Mouse (Mus musculus): ENCODE measurements around the gene Rflna. TPM values are rescaled to one million over a fixed set of nuclear protein-coding genes. Genes with fewer than 3 reads are reported as not detected.

Rflna gene
- polyA plus RNA-seq, 1 experiment from 2014 or later: 6.8 TPM

DNA sequence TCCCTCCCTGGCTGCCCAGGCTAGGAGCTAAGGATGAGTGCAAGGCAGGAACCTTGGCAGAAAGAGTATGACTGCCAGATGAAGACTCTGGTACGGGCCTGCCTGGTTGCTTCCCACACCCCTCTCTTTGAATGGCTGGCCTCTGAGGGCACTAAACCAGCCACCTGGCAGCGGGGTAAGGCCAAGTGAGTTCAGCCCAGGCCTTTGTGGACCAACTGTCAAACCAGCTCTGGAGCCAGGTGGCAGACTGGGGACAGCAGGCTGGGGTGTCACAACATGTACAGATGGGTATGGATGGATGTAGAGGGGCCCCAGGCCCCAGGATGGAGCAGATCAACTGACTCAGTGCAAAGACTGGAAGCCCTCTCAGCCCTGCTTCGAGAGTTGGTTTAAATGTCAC lies 12.0 kb downstream of the Rflna start:
- Histone ChIP-seq H3K9me3 (replicated peaks) (no peaks in the 10 kb centered on the region), H3K27me3 (ENCODE audit: low read depth, poor library complexity, severe bottlenecking) (no peaks in the 10 kb centered on the region), H3K4me1 (no peaks in the 10 kb centered on the region), H3K4me3 (no peak overlapping the region), H3K27ac (replicated peaks) (no peak overlapping the region), H3K36me3 (peaks cover 96% of the 10 kb centered on the region)
- DNase-seq (ENCODE audit: low spot score): no peak
- 87% methylated on average over 3 of the region's 3 CpGs for WGBS

DNA sequence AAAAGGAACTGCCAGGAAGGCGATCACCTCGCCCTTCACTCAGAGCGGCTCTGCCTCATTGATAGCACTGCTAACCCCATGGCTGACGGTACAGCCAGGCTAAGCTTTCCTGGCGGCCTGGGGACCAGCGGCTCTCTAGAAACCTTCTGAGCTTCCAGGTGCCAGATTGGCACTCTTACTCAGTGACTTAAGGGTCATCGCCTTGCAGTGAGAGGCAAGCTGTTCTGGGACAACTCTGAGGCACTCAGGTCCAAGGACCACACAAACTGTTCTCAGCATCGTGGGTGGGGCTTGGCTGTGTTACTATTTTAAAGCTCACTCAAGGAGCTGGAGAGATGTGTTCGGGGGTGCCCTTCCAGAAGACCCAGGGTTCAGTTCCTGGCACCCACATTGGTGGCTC lies 12.6 kb downstream of the Rflna start:
- 91% methylated on average over 9 of the region's 9 CpGs for WGBS
- H3K36me3 ChIP-seq: peaks cover 96% of the 10 kb centered on the region
- DNase-seq (ENCODE audit: low spot score): no peak

DNA sequence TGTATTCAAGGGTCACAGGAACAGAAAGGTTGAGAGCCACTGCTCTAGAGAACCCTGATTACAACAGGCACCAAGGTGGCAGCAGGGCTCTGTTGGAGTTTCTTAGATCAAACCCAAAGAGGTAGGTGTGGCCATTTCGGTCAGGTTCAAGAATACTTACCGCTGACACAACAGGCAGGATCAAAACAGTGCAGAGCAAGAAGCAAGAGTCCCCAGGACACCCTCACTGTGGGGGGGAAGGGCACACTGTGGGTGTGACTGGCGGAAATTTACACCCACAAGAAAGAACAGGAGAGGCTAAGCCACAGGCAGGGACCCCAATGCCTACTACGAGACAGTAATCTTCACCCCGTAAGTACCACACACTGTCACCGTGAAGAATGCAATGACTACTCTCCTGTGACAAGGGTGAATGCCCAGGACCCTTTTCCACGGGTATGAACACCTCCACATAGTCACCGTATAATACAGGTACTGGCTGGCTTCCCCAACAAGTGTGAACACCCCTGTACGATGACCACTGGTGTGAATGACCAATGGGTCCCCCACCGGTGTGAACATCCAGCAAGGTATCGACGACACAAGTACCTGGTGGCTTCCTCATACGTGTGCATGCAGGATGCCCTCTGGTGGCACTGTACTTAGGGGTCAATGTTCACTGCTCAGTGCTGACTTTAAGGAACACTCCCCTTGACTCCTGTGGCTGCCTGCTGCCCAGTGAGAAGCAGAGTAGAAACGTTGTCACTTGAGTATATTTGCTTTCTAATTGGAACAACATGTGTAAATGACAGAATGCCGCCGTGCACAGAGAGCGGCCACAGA lies 13.6 kb downstream of the Rflna start:
- H3K9me3 ChIP-seq (replicated peaks): no peaks in the 10 kb centered on the region
- no peak for DNase-seq (ENCODE audit: low spot score)
- H3K36me3 ChIP-seq: peaks cover 97% of the 10 kb centered on the region
- no peak overlapping the region for H3K4me3 ChIP-seq
- no peaks in the 10 kb centered on the region for H3K27me3 ChIP-seq (ENCODE audit: low read depth, poor library complexity, severe bottlenecking)
- 88% methylated on average over 17 of the region's 17 CpGs for WGBS
- no peaks in the 10 kb centered on the region for H3K4me1 ChIP-seq
- no peak overlapping the region for H3K27ac ChIP-seq (replicated peaks)

More for the DNA sequence above, 12.6 kb downstream of the Rflna start:
- Histone ChIP-seq H3K27ac (replicated peaks) (no peak overlapping the region), H3K27me3 (ENCODE audit: low read depth, poor library complexity, severe bottlenecking) (no peaks in the 10 kb centered on the region), H3K9me3 (replicated peaks) (no peaks in the 10 kb centered on the region), H3K4me1 (no peaks in the 10 kb centered on the region), H3K4me3 (no peak overlapping the region)

DNA sequence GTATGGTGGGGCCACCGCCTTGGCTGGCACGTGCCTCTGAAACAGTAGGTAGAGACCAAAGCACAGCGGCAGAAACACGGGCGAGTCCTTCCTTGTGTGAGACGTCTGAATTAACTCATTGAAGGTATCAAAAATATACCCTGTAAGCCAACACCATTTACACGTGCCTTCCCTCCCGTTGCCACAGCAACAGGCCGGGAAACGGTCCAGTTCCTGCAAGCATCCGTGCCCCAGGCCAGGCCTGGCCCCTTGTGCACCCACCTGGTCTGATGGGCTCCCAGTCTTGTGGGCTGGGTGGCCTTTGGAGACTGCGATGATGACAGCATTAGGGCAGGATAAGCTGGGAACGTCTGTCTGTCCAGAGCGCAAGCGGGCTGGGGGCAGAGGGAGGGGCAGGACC lies 14.3 kb downstream of the Rflna start:
- no peak for DNase-seq (ENCODE audit: low spot score)
- no peaks in the 10 kb centered on the region for H3K27me3 ChIP-seq (ENCODE audit: low read depth, poor library complexity, severe bottlenecking)
- no peaks in the 10 kb centered on the region for H3K4me1 ChIP-seq
- WGBS: 85% methylated on average over 15 of the region's 15 CpGs
- H3K4me3 ChIP-seq: no peak overlapping the region
- H3K9me3 ChIP-seq (replicated peaks): no peaks in the 10 kb centered on the region
- H3K36me3 ChIP-seq: peaks cover 97% of the 10 kb centered on the region
- no peak overlapping the region for H3K27ac ChIP-seq (replicated peaks)

DNA sequence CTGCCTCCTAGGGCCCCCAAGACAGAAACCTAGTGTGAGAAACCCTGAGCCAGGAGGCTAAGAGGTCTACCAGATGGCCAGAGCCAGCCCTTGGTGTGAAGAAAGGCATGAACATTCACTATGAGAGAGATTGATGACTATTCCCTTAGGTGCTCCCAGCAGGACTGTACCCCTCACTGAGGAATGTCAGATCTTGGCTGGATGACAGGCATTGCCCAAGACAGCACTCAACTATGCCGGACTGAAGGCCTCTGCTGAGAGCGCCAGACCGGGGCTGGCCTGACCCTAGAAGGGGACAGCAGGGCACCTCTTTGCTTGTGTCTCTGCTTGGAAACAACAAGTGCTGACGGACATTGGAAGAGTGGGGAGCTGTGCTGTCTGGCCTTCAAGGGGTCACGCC lies 16.1 kb downstream of the Rflna start:
- no peaks in the 10 kb centered on the region for H3K9me3 ChIP-seq (replicated peaks)
- no peak overlapping the region; the same call in 1 of the 2 replicates for H3K27ac ChIP-seq (replicated peaks)
- peaks cover 98% of the 10 kb centered on the region for H3K36me3 ChIP-seq
- H3K4me3 ChIP-seq: no peak overlapping the region
- no peaks in the 10 kb centered on the region for H3K4me1 ChIP-seq
- H3K27me3 ChIP-seq (ENCODE audit: low read depth, poor library complexity, severe bottlenecking): no peaks in the 10 kb centered on the region
- WGBS: 91% methylated on average over 5 of the region's 5 CpGs
- no peak for DNase-seq (ENCODE audit: low spot score)

DNA sequence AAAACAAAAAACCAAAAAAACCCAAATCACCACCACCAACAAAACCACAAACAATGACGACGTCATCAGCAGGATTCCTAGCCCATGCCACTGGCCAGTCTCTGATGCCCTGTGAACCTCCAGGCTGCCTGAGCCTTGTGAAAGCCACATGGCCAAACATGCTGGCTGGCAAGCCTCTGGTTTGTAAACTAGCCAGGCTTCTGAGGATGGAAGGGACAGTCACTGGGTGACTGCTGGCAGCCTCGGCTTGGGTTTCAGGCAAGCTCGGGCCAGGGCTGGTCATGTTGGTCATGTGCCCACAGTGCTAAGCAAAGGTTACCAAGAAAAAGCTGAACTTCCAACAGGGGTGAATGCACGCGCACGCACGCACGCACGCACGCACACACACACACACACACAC lies 18.3 kb downstream of the Rflna start:
- 85% methylated on average over 11 of the region's 11 CpGs for WGBS
- Histone ChIP-seq H3K4me1 (no peaks in the 10 kb centered on the region), H3K4me3 (no peak overlapping the region), H3K36me3 (peaks cover 99% of the 10 kb centered on the region), H3K27ac (replicated peaks) (no peak overlapping the region), H3K27me3 (ENCODE audit: low read depth, poor library complexity, severe bottlenecking) (no peaks in the 10 kb centered on the region), H3K9me3 (replicated peaks) (no peaks in the 10 kb centered on the region)
- no peak for DNase-seq (ENCODE audit: low spot score)

DNA sequence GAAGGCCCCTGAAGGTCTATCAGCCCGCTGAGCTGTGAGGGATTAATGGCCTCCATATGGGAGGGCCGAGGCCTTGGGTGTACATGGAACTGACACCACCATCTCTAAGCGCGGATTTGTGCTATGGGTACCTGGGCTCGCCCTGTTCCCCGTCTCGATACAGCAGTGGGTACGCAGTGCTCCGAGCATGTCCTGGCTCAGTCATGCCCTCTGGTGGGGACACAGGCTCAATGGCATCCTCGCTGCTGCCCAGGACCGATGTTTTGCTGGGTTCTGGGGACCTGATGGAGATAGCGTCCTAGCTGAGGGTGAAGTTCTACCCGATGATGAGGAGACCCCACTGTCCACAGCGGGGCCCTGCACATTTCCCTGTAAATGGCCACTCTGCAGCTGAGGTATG lies 21.0 kb downstream of the Rflna start:
- no peak overlapping the region for H3K27ac ChIP-seq (replicated peaks)
- no peaks in the 10 kb centered on the region for H3K9me3 ChIP-seq (replicated peaks)
- DNase-seq (ENCODE audit: low spot score): peak; percentile 51
- no peaks in the 10 kb centered on the region for H3K27me3 ChIP-seq (ENCODE audit: low read depth, poor library complexity, severe bottlenecking)
- peaks cover 99% of the 10 kb centered on the region for H3K36me3 ChIP-seq
- H3K4me1 ChIP-seq: no peaks in the 10 kb centered on the region
- 88% methylated on average over 14 of the region's 14 CpGs for WGBS
- no peak overlapping the region for H3K4me3 ChIP-seq

DNA sequence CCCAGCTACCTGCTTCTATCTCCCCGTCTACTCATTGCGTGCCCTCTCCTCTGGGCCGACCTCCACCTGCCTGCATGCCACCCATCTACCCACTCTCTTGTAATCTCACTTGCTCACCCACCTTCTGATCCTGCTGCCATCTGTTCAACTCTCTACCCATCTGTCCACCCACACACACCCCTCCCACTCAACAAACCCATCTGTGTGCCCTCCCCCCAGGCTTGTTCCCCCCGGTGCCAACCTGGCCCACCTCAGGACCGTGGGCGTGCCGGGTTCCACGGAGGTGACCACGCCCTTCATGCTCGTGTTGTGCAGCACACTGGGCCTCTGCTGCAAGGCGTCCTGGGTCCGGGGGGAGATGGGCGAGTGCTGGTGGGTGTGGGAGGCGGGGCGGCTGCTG lies 25.4 kb downstream of the Rflna start:
- no peak overlapping the region for H3K27ac ChIP-seq (replicated peaks)
- WGBS: 97% methylated on average over 15 of the region's 15 CpGs
- DNase-seq (ENCODE audit: low spot score): no peak
- peaks cover 100% of the 10 kb centered on the region for H3K36me3 ChIP-seq
- no peaks in the 10 kb centered on the region for H3K27me3 ChIP-seq (ENCODE audit: low read depth, poor library complexity, severe bottlenecking)
- no peaks in the 10 kb centered on the region for H3K4me1 ChIP-seq
- no peaks in the 10 kb centered on the region for H3K9me3 ChIP-seq (replicated peaks)
- H3K4me3 ChIP-seq: no peak overlapping the region

DNA sequence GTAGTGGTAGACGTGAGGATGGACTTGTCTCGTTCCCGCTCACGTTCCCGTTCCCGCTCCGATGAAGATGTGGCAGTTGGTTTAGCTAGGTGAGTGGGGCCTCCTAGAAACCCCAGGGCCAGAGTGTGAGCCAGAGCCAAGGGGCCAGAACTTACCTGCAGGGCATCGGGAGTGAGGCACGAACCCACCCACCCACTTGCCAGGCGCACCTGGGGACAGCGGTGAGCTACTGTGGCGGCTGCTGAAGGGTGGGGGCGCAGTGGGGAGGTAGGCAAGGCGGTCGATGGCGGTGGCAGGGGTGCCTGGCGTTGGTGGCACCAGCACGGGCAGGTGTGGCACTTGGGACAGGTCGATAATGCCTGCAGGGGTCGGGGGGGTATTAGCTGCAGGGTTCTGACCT lies 25.9 kb downstream of the Rflna start:
- Histone ChIP-seq H3K9me3 (replicated peaks) (no peaks in the 10 kb centered on the region), H3K4me1 (no peaks in the 10 kb centered on the region), H3K36me3 (peaks cover 100% of the 10 kb centered on the region), H3K4me3 (no peak overlapping the region), H3K27me3 (ENCODE audit: low read depth, poor library complexity, severe bottlenecking) (no peaks in the 10 kb centered on the region), H3K27ac (replicated peaks) (no peak overlapping the region)
- 96% methylated on average over 20 of the region's 20 CpGs for WGBS
- DNase-seq (ENCODE audit: low spot score): no peak

DNA sequence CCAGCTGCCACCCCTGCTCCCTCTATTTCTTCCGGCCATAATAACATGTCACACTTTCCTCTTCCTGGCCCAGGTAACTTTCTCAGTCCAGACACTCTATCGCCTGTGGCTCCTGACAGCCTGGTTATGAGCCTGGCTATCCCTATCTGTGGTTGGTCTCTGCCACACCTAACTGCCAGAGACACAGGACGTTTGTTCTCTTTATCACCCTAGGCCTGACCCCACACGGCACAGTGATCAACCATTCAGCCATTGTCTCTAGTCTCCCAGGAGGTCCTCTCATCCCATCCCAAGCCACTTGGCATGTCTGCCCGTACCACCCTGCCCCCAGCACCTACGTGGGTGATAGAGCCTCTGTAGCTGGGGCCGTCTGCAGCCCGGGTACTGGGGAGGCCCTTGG lies 33.5 kb downstream of the Rflna start:
- DNase-seq (ENCODE audit: low spot score): no peak
- Histone ChIP-seq H3K9me3 (replicated peaks) (no peaks in the 10 kb centered on the region), H3K27me3 (ENCODE audit: low read depth, poor library complexity, severe bottlenecking) (no peaks in the 10 kb centered on the region), H3K4me1 (peaks cover 14% of the 10 kb centered on the region; the same call in 1 of the 2 replicates), H3K27ac (replicated peaks) (no peak overlapping the region), H3K4me3 (no peak overlapping the region), H3K36me3 (peaks cover 100% of the 10 kb centered on the region)
- WGBS: 90% methylated on average over 8 of the region's 8 CpGs

DNA sequence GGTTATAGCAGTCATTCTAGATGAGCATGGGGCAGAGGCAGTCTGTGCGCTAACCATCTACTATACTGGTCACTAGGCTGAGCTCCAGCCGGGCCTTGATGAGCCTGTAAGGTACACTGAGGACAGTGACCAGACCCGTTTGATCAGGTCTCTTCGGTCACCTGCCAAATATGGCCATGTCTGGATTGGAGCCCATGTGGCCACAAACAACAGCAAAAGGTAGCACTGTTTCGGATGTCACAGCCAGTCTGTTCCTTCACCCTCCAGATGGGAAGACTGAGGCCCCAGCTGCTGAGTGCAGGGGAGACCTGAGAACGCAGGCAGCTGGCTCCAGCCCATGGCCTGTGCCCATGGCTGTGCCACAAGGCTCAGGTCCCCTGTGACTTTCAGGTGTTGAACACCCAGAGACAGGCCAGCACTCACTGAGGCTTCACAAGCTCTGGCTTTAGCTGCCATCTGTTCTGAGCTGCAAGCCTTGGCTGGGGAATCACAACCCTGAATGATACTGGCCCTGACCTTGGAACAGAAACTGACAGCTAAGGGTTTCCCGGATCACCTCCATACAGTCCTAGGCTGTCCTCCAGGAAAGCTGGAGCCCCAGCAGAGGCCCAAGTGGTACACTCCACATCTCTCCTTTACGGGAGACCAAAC lies 36.5 kb downstream of the Rflna start:
- WGBS: 94% methylated on average over 8 of the region's 8 CpGs
- Histone ChIP-seq H3K9me3 (replicated peaks) (no peaks in the 10 kb centered on the region), H3K4me1 (peaks cover 35% of the 10 kb centered on the region), H3K4me3 (no peak overlapping the region), H3K27ac (replicated peaks) (0 out of 2 replicates have a peak overlapping the region, but pooled peaks have one; percentile 1), H3K27me3 (ENCODE audit: low read depth, poor library complexity, severe bottlenecking) (no peaks in the 10 kb centered on the region), H3K36me3 (peaks cover 99% of the 10 kb centered on the region)
- no peak for DNase-seq (ENCODE audit: low spot score)

DNA sequence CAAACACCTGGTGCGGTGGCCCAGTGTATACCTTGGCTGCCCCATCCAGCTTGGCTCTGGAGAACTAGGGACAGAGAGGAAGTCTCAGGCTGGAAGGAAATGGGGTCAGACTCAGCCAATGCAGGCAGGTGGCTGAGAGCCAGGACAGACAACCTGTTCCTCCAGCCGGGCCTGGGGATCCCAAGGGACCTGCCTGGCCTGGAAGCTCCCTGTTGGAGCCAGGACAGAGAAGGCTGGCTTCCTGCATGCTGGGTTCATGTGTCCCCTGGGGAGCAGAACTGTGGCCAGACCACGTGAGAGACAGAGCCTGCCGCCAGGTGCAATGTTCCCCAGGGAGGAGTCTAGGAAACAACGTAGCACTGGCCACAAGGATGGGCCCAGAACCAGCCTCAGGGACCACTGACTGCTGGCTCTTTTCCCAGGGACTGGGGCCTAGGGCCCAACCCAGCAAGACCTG lies 37.1 kb downstream of the Rflna start:
- Histone ChIP-seq H3K4me1 (peaks cover 41% of the 10 kb centered on the region), H3K27ac (replicated peaks) (0 out of 2 replicates have a peak overlapping the region, but pooled peaks have one; percentile 1), H3K27me3 (ENCODE audit: low read depth, poor library complexity, severe bottlenecking) (no peaks in the 10 kb centered on the region), H3K9me3 (replicated peaks) (no peaks in the 10 kb centered on the region), H3K4me3 (no peak overlapping the region), H3K36me3 (peaks cover 99% of the 10 kb centered on the region)
- DNase-seq (ENCODE audit: low spot score): no peak
- WGBS: 92% methylated on average over 5 of the region's 5 CpGs

DNA sequence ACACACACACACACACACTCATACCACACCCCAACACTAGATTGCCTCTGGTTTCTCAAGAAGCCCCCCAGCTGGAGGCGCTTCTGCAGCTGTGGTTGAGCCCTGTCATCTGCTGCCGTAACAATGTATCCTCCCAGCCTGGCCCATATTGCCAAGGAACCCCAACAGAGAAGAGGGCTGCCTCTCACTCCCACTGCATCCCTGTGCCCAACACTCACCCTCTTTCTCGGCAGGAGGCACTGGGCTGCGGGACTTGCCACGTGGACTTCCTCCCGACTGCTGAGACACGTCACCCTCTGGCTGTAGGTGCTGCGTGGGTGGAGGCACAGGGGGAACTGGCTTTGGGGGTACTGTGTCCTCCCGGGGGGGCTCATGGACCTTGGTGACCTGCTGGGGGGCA lies 38.6 kb downstream of the Rflna start:
- peaks cover 56% of the 10 kb centered on the region for H3K4me1 ChIP-seq
- DNase-seq (ENCODE audit: low spot score): no peak
- H3K27me3 ChIP-seq (ENCODE audit: low read depth, poor library complexity, severe bottlenecking): no peaks in the 10 kb centered on the region
- H3K27ac ChIP-seq (replicated peaks): no peak overlapping the region
- H3K4me3 ChIP-seq: no peak overlapping the region
- H3K9me3 ChIP-seq (replicated peaks): no peaks in the 10 kb centered on the region
- WGBS: 86% methylated on average over 9 of the region's 9 CpGs
- H3K36me3 ChIP-seq: peaks cover 99% of the 10 kb centered on the region
